In genomic region chr7:131812116-131812515, GRCm38 (mm10) we compare ENCODE assay signal across 16 mouse cellular contexts.
"Had no signal": no experiment of that assay in that cellular context is flagged by ENCODE, and none has a peak within 500 bp of the region (broad histone marks: within the 10 kb centered on the region; RNA-seq: fewer than 3 reads in every experiment).

No protein-coding gene starts in this region.

- ATAC-seq: hindbrain, postnatal 0 days; intestine, embryonic 16.5 days had no signal

- DNase-seq: gastrocnemius, postnatal 14 days; gastrocnemius, postnatal 36 days; heart, adult 11 months; heart, adult 2 months; heart, postnatal 14 days; heart, postnatal 36 days; kidney, adult 11 months; kidney, adult 2 months; kidney, adult 9 months; kidney, postnatal 14 days; kidney, postnatal 36 days; layer of hippocampus, adult 9-11 months; layer of hippocampus, postnatal 36 days; liver, embryonic 13.5 days had no signal
